In genomic region chrX:99152566-99153265, GRCm38 (mm10) we compare ENCODE assay signal across 11 mouse cellular contexts. TPM values are rescaled to one million over a fixed set of nuclear protein-coding genes. Genes with fewer than 3 reads are reported as not detected.
DNase-seq lines count a peak whose midpoint lies in the region; ATAC-seq lines count a peak whose summit lies in the region.
"Had no signal": no experiment of that assay in that cellular context is flagged by ENCODE, and none has a peak within 500 bp of the region (broad histone marks: within the 10 kb centered on the region; RNA-seq: fewer than 3 reads in every experiment).

No protein-coding gene starts in this region.

- H3K4me1 ChIP-seq in hindbrain, embryonic 10.5 days (replicated peaks), result peaks cover 70% of the 10 kb centered on the region
- H3K4me1 ChIP-seq in midbrain, embryonic 16.5 days (ENCODE audit: control insufficient read depth, insufficient read depth, low read length), result peaks cover 2% of the 10 kb centered on the region; the same call in 1 of the 2 replicates
- peaks cover 9% of the 10 kb centered on the region; the same call in 1 of the 2 replicates for H3K4me1 ChIP-seq in intestine, embryonic 15.5 days (replicated peaks)

- H3K27ac ChIP-seq in hindbrain, embryonic 10.5 days, result peak overlapping the region; percentile 75
- H3K27ac ChIP-seq in midbrain, embryonic 16.5 days (ENCODE audit: low read length), result no peak overlapping the region
- H3K27ac ChIP-seq in intestine, embryonic 15.5 days, result no peak overlapping the region
- H3K27ac ChIP-seq: embryonic facial prominence, embryonic 13.5 days; liver, embryonic 15.5 days had no signal

- 0 out of 2 replicates have a peak, but pooled peaks have one; percentile 37 for ATAC-seq in midbrain, embryonic 16.5 days
- no peak for ATAC-seq in intestine, embryonic 15.5 days

- no peaks in the 10 kb centered on the region for H3K9me3 ChIP-seq in hindbrain, embryonic 10.5 days
- H3K9me3 ChIP-seq in midbrain, embryonic 16.5 days (replicated peaks; ENCODE audit: control insufficient read depth, low read length, poor library complexity, severe bottlenecking), result no peaks in the 10 kb centered on the region
- H3K9me3 ChIP-seq in intestine, embryonic 15.5 days, result no peaks in the 10 kb centered on the region
- H3K9me3 ChIP-seq: embryonic facial prominence, embryonic 13.5 days; liver, embryonic 15.5 days had no signal

- 22% methylated on average over 9 of the region's 9 CpGs for WGBS in hindbrain, embryonic 10.5 days
- 31% methylated on average over 8 of the region's 9 CpGs for WGBS in midbrain, embryonic 16.5 days
- WGBS in intestine, embryonic 15.5 days, result 42% methylated on average over 9 of the region's 9 CpGs

- no peak overlapping the region for H3K9ac ChIP-seq in midbrain, embryonic 16.5 days (ENCODE audit: low read depth, low read length)
- no peak overlapping the region for H3K9ac ChIP-seq in intestine, embryonic 15.5 days
- H3K9ac ChIP-seq: embryonic facial prominence, embryonic 13.5 days; liver, embryonic 15.5 days had no signal

- no peak overlapping the region for H3K4me2 ChIP-seq in midbrain, embryonic 16.5 days (ENCODE audit: low read length)
- H3K4me2 ChIP-seq in intestine, embryonic 15.5 days (replicated peaks), result no peak overlapping the region
- H3K4me2 ChIP-seq: embryonic facial prominence, embryonic 13.5 days; liver, embryonic 15.5 days had no signal

- peaks cover 93% of the 10 kb centered on the region for H3K27me3 ChIP-seq in hindbrain, embryonic 10.5 days (ENCODE audit: insufficient read depth, poor library complexity, severe bottlenecking)
- H3K27me3 ChIP-seq in midbrain, embryonic 16.5 days (ENCODE audit: control insufficient read depth, insufficient read depth, low read depth, low read length), result no peaks in the 10 kb centered on the region
- H3K27me3 ChIP-seq in intestine, embryonic 15.5 days (replicated peaks), result 0 out of 2 replicates have a peak, but pooled peaks cover 5% of the 10 kb centered on the region
- H3K27me3 ChIP-seq: liver, embryonic 15.5 days had no signal

- no peak overlapping the region for H3K4me3 ChIP-seq in hindbrain, embryonic 10.5 days
- no peak overlapping the region for H3K4me3 ChIP-seq in midbrain, embryonic 16.5 days (ENCODE audit: low read depth, low read length)
- H3K4me3 ChIP-seq in intestine, embryonic 15.5 days (replicated peaks), result no peak overlapping the region
- H3K4me3 ChIP-seq: embryonic facial prominence, embryonic 13.5 days; liver, embryonic 15.5 days had no signal

- DNase-seq in NIH3T3 (ENCODE audit: low read depth) (peak; percentile 19), adipocyte (ENCODE audit: low spot score) (peak; percentile 55)
- DNase-seq in hindbrain, embryonic 10.5 days (ENCODE audit: low spot score), result peak; percentile 66
- DNase-seq in layer of hippocampus, postnatal 25 days (ENCODE audit: extremely low spot score in 1 of 2, low spot score in 1 of 2), result no peak
- DNase-seq in layer of hippocampus, adult 9-10 months (ENCODE audit: low spot score), result no peak
- DNase-seq: gastrocnemius, postnatal 25 days; thymus, postnatal 36 days had no signal

- H3K36me3 ChIP-seq in hindbrain, embryonic 10.5 days, result peaks cover 31% of the 10 kb centered on the region
- H3K36me3 ChIP-seq in midbrain, embryonic 16.5 days (ENCODE audit: control insufficient read depth, insufficient read depth, low read length), result no peaks in the 10 kb centered on the region
- H3K36me3 ChIP-seq in intestine, embryonic 15.5 days, result no peaks in the 10 kb centered on the region
- H3K36me3 ChIP-seq: liver, embryonic 15.5 days had no signal

RNA-seq across cellular contexts. Expression of gene Efnb1, which starts 16.8 kb away (rescaled TPM):
- 48.9 and 52.6 TPM in 2 replicates for polyA plus RNA-seq in hindbrain, embryonic 10.5 days (2016; fragmentation: Nextera tagmentation; extraction: Ambion mirVana)
- 15.6 and 19.6 TPM in 2 replicates for polyA plus RNA-seq in midbrain, embryonic 16.5 days (2015; fragmentation: Nextera tagmentation; extraction: Ambion mirVana)
- 10 to 100 TPM; 11.6 to 14.8 TPM for total RNA-seq in layer of hippocampus, postnatal 25 days (2021)
- polyA plus RNA-seq in intestine, embryonic 15.5 days (2015; fragmentation: Nextera tagmentation; extraction: Ambion mirVana), result 30.8 and 31.4 TPM in 2 replicates

Comparison
In these comparisons a context has a peak if more than half of its experiments do, and no peak if none do; other contexts are left out.
1. DNase-seq: peak in NIH3T3 (single experiment), adipocyte (single experiment) and hindbrain, embryonic 10.5 days (single experiment); none in layer of hippocampus, postnatal 25 days (0 of 2) and layer of hippocampus, adult 9-10 months (single experiment).